Mouse (Mus musculus): ENCODE results near the gene Thada.

DNA sequence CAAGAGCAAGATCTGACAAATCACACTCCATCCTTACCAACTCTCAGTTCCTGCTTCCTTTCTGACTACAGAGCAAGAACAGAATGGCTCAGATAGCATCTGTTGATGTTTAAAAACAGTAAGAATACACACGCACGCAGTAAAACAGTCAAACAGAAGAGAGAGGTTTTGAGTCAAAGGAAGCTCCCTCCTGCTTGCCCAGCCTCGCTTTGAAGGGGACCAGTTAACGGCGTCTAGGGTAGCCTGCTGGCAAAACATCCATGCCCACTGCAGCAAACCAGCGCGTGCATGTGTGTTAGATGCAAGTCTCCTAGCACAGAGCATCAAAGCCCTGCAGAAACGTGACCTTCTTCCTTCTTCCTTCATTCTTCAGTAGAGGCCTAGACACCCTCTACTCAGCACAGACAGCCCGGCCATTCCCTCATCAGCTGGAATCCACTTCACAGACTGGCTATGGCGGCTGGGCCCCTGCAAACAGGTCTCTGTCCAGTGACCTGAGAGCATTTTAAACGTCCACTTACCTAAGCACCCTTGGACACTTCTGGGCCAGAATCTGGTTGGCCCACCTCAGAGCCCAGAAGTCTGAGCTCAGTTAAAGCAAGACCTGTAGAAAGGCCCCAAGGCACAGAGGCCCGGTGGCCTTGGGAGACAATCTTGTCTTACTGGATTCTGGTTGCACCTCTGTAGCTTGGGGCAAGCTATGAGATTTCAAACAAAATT lies 302.8 kb downstream of the Thada start:
- TF ChIP-seq CTCF (IDR thresholded peaks at IDR 0.05; ENCODE audit: control insufficient read depth, insufficient read depth, low read length) (no peak), POLR2A (IDR thresholded peaks at IDR 0.05; ENCODE audit: borderline replicate concordance, control insufficient read depth, low read depth, low read length) (no peak)

Measured in bone marrow, adult 2 months (tissue).